Mouse (Mus musculus) thymus, adult 2 months (tissue): ENCODE results near the gene Paics.
"Not testable (repeated sequence)": the region's sequence is repeated elsewhere in the genome, so short reads cannot be mapped to it uniquely, and the experiment has no call there.

Experiments used
- CTCF ChIP-seq: fragments of 200-500 bp; IDR thresholded peaks from 2 replicates; pipeline ENCODE4 v1.5.1; 2012; ENCODE audit warnings: mild to moderate bottlenecking, control low read depth, low read length, moderate library complexity, borderline replicate concordance; ENCODE audit not compliant: control insufficient read depth, poor library complexity, insufficient read depth; ENCODE audit errors: extremely low read depth
- POLR2A ChIP-seq: fragments of 200-500 bp; IDR thresholded peaks from 2 replicates; pipeline ENCODE4 v1.6.1; 2012; ENCODE audit warnings: mild to moderate bottlenecking, low read length, control low read depth, moderate library complexity; ENCODE audit not compliant: control insufficient read depth, poor library complexity, insufficient read depth; ENCODE audit errors: extremely low read depth

GRCm38 (mm10) chr5:76912522-76912921 is 38.6 kb upstream of the Paics start:
- not testable (repeated sequence) for TF ChIP-seq CTCF, POLR2A
